Mouse (Mus musculus): ENCODE measurements around the gene Sde2. TPM values are rescaled to one million over a fixed set of nuclear protein-coding genes. Genes with fewer than 3 reads are reported as not detected.
"Not testable (repeated sequence)": the region's sequence is repeated elsewhere in the genome, so short reads cannot be mapped to it uniquely, and the experiment has no call there.

The Sde2 gene
- total RNA-seq, 1 experiment from 2014 or later = 38.8 TPM

GRCm38 (mm10) chr1:180875126-180875525, 24.2 kb downstream of the Sde2 start:
- peak; percentile 53; the same call in 1 of the 2 replicates for ATAC-seq (ENCODE audit: extremely low read depth, insufficient number of reproducible peaks, low FRiP score, poor library complexity, severe bottlenecking)

GRCm38 (mm10) chr1:180877466-180877865, 26.5 kb downstream of the Sde2 start:
- no peak for ATAC-seq (ENCODE audit: extremely low read depth, insufficient number of reproducible peaks, low FRiP score, poor library complexity, severe bottlenecking)

- no peak for ATAC-seq (ENCODE audit: extremely low read depth, insufficient number of reproducible peaks, low FRiP score, poor library complexity, severe bottlenecking)
These were observed 30.8 kb downstream of the Sde2 start for GRCm38 (mm10) chr1:180881768-180882167.

GRCm38 (mm10) chr1:180883731-180884130, 32.8 kb downstream of the Sde2 start:
- ATAC-seq (ENCODE audit: extremely low read depth, insufficient number of reproducible peaks, low FRiP score, poor library complexity, severe bottlenecking) = no peak

GRCm38 (mm10) chr1:180884484-180884883, 33.6 kb downstream of the Sde2 start:
- ATAC-seq (ENCODE audit: extremely low read depth, insufficient number of reproducible peaks, low FRiP score, poor library complexity, severe bottlenecking) = peak; percentile 21; the same call in 1 of the 2 replicates

- peak; percentile 61 for ATAC-seq (ENCODE audit: extremely low read depth, insufficient number of reproducible peaks, low FRiP score, poor library complexity, severe bottlenecking)
These were observed 37.7 kb downstream of the Sde2 start for GRCm38 (mm10) chr1:180888556-180889042.

- ATAC-seq (ENCODE audit: extremely low read depth, insufficient number of reproducible peaks, low FRiP score, poor library complexity, severe bottlenecking) = no peak
These were observed 38.2 kb downstream of the Sde2 start for GRCm38 (mm10) chr1:180889172-180889571.

GRCm38 (mm10) chr1:180889841-180890240, 38.9 kb downstream of the Sde2 start:
- peak; percentile 60 for ATAC-seq (ENCODE audit: extremely low read depth, insufficient number of reproducible peaks, low FRiP score, poor library complexity, severe bottlenecking)

GRCm38 (mm10) chr1:180892808-180893207, 41.9 kb downstream of the Sde2 start, which contains the start of gene Lefty2:
TSS of gene Lefty2 (plus strand) at chr1:180893108.
- no peak for ATAC-seq (ENCODE audit: extremely low read depth, insufficient number of reproducible peaks, low FRiP score, poor library complexity, severe bottlenecking)

- ATAC-seq (ENCODE audit: extremely low read depth, insufficient number of reproducible peaks, low FRiP score, poor library complexity, severe bottlenecking) = not testable (repeated sequence)
These were observed 43.4 kb downstream of the Sde2 start for GRCm38 (mm10) chr1:180894088-180894987.

DNA sequence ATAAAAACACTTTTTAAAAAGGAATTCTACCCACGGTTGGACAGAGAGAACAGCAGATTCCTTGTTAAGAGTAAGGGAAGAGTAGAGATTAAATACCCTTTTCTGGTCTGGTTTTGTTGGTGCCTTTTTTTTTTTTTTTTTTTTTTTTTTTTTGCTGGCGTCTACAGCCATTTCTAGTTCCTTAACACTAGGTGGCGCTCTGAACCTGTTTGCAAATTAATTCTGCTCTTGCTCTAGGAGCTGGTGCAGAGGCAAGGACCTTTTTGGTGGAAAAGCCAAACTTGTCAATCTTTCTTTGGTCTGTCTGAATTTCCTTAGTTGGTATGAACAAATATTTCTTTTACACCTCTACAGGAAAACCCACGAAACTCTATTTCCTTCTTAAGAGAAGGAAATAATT, 50.2 kb downstream of the Sde2 start:
- ATAC-seq (ENCODE audit: extremely low read depth, insufficient number of reproducible peaks, low FRiP score, poor library complexity, severe bottlenecking) = peak; percentile 39; the same call in 1 of the 2 replicates

- ATAC-seq (ENCODE audit: extremely low read depth, insufficient number of reproducible peaks, low FRiP score, poor library complexity, severe bottlenecking) = no peak
These were observed 52.0 kb downstream of the Sde2 start for GRCm38 (mm10) chr1:180902915-180903314.

DNA sequence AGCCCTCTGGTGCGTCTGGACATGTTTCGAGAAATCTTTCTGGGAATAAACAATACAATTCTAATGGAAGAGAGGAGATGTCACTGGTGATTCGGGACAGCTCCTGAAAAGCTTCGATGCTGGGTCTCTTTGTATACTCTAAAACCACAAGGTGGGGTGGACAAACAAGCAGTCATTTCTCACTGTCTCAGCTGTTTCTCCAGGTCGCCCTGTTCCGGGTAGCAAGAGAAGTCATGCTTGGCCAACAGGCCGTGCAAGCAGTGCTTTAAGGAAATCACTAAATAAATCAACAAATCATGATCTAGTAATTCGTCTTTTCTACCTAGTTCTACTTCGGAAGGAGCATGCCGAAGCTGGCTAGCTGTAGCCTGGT, 52.7 kb downstream of the Sde2 start:
- ATAC-seq (ENCODE audit: extremely low read depth, insufficient number of reproducible peaks, low FRiP score, poor library complexity, severe bottlenecking) = no peak

DNA sequence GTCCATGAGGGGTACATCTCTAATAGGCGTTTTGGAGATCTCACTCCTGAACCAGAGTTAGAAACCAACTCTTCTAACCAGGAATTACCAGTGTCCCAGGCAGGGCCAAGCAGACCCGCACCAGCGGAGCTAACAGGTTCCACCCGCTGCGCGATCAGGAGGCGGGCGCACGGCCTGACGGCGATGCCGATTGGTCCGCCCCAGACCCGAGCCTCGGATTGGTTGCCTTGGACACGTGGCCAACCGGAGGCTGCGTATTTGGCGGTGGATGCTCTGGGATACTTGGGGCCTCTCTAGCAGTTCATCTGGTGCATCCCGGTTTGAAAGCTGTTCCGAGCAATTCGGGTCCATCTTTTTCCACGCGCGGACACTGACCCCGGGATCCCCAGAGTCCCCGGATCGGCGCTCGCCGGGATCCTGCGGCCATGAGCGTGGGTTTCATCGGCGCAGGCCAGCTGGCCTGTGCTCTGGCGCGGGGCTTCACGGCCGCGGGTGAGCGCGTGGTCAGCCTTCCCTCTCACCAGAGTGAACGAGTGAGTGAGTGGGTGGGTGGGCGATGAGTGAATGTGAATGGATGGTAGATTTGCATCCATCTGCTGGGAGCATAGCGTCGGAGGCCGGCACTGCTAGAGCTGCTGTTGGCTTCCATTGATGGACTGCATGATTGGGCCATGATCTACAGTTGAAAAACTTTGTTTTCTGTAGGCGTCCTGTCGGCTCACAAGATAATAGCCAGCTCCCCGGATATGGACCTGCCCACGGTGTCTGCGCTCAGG, 53.3 kb downstream of the Sde2 start, which contains the start of gene Pycr2:
Gene Pycr2, plus strand, starts transcription at position 255 of the 776 bp plus-strand sequence.
- peak; percentile 95 for ATAC-seq (ENCODE audit: extremely low read depth, insufficient number of reproducible peaks, low FRiP score, poor library complexity, severe bottlenecking)

GRCm38 (mm10) chr1:180904815-180905080, 53.8 kb downstream of the Sde2 start:
- no peak for ATAC-seq (ENCODE audit: extremely low read depth, insufficient number of reproducible peaks, low FRiP score, poor library complexity, severe bottlenecking)

- ATAC-seq (ENCODE audit: extremely low read depth, insufficient number of reproducible peaks, low FRiP score, poor library complexity, severe bottlenecking) = no peak
These were observed 54.4 kb downstream of the Sde2 start for GRCm38 (mm10) chr1:180905307-180905706.

GRCm38 (mm10) chr1:180905876-180906275, 54.9 kb downstream of the Sde2 start:
- no peak for ATAC-seq (ENCODE audit: extremely low read depth, insufficient number of reproducible peaks, low FRiP score, poor library complexity, severe bottlenecking)

GRCm38 (mm10) chr1:180906461-180907147, 55.7 kb downstream of the Sde2 start:
- ATAC-seq (ENCODE audit: extremely low read depth, insufficient number of reproducible peaks, low FRiP score, poor library complexity, severe bottlenecking) = no peak

- no peak for ATAC-seq (ENCODE audit: extremely low read depth, insufficient number of reproducible peaks, low FRiP score, poor library complexity, severe bottlenecking)
These were observed 60.2 kb downstream of the Sde2 start for GRCm38 (mm10) chr1:180911138-180911537.
